Mouse (Mus musculus): Measurements from ENCODE around the gene Kat7.
A peak's percentile ranks its signal among the peaks of the same experiment; 100 is the strongest.

Kat7 gene

GRCm38 (mm10) chr11:95310007-95310647, at the start of gene Kat7:
Gene Kat7, minus strand, starts transcription at chr11:95310246.
- peak; percentile 84 for DNase-seq (ENCODE audit: low spot score)

GRCm38 (mm10) chr11:95358263-95358662, 48.2 kb upstream of the Kat7 start:
- no peak for DNase-seq (ENCODE audit: low spot score)

- no peak for DNase-seq (ENCODE audit: low spot score)
Observed at GRCm38 (mm10) chr11:95356469-95357273, 46.6 kb upstream of the Kat7 start.

- DNase-seq (ENCODE audit: low spot score): no peak
Observed at GRCm38 (mm10) chr11:95356039-95356438, 46.0 kb upstream of the Kat7 start.

DNA sequence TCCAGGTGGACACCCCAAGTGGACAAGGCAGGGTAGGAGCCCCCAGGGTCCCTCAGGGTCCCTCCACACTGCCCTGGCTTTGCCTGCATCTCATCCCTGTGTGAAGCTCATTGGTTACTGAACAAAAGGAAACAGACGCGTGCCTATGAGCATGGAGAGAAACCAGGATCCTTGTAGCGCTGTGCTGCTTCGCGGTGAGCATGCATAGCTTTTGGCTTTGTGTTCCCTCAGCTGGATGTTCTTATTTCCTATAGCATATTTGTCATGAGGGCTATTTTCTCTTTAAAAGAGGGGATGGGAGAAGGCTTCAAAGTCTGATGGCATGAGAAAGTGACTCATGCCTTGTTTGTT, 45.6 kb upstream of the Kat7 start:
- no peak for DNase-seq (ENCODE audit: low spot score)

GRCm38 (mm10) chr11:95354945-95355660, 45.1 kb upstream of the Kat7 start:
- no peak for DNase-seq (ENCODE audit: low spot score)

DNA sequence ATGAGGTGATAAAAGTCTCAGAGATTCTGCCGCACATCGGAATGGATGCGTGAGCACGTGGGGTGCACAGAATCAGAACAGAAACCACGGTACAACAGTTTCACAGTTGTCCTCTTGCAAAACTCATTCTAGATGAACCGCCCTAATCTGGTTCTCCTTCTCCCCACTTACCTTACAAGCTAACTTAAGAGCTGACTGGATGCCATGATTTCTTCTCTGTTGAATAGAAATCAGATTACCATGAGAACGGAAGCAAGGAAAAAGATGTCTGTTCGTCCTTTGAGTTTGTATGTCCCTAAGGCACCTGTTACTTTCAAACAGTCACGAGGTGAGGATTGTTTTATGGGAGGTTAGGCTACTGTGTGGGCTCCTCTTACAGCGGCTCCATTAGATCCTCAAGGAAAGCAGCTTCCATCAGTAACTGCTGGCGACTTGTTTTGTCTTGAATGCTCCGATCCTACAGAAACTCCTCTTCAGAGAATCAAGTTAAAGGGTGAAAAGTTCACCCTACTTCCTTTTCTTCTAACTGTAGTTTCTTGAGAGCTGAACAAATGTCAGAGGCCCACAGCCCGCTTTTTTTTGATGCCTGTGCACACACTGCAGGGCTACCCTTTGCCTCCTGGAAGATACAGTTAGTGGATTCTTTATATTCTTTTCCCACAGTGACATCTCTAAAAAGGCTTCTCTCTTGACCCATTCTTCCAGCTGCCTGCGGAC, 44.3 kb upstream of the Kat7 start:
- no peak for DNase-seq (ENCODE audit: low spot score)

DNA sequence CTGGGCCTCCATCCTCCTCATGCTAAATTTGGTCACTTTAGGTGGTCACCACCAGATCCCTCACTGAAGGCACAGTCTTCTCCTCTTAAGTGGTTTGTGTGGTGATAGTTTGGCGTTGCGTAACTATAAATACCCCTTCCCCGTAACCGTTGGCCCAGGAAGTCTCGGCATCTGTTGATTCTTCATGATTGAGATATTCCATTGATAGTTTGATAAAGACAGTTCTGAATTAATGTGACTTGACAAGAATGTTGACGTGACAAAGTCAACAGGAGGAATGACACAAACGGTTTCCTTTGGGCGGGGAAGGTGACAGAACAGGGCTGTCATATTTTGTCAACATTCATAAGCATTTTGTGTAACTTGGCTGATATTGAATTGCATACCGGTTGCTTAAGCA, 43.2 kb upstream of the Kat7 start:
- DNase-seq (ENCODE audit: low spot score): no peak

GRCm38 (mm10) chr11:95352686-95353085, 42.6 kb upstream of the Kat7 start:
- no peak for DNase-seq (ENCODE audit: low spot score)

DNA sequence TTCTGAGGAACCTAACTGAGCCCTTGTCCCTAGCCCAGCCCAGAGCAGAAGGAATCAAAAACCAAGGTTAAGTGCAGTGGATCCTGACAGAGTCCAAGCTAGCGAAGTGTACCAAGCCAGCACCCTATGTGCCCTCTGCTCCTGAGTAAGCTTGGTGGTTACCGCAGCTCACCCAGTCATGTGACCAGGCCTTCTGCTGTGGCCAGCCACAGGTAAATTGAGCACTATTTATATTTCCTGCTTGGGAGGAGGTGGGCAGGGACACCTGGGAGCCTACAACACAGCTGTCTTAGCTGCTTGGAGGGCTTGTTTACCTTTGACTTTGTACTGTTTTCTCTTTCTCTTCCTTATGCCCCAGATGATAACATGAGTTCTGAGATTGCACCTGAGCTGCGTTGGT, 40.9 kb upstream of the Kat7 start:
- DNase-seq (ENCODE audit: low spot score): no peak

DNA sequence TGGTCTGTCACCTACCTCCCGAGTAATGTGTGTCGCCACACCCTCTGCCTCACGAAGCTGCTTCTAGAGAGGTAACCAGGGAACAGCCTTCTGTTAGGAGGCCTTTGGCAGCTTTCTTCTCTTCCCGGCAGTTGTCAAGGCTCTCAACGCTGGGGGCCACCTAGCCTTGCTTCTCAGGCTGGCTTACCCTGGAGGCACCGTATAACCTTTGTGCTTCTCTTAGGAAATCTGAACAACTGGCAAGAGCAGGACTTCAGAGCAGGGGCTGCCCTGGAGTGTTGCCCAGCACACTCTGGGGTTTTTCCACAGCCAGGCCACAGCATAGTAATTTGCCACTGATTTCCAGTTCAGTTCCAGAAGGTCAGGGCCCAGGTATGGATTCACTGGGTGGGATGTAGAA, 40.2 kb upstream of the Kat7 start:
- DNase-seq (ENCODE audit: low spot score): no peak

DNA sequence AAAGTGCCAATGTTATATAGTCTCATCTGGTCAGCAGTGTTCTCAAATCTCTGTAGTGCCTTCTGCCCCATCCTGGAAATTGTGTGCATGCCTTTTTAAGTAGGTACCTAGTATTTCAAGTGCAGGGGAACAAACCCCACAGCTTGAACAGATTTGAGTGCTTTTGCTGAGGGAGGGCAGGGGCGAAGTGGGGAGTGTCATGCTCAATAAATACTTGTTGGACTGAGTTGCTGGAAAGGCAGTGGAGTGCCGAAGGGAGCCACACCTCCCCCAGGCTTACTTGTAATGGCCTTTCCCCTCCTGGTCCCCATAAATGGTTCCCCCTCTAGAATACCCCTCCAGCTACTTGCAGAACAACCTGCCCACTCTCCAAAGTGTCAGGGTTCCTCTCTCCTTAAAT, 34.1 kb upstream of the Kat7 start:
- DNase-seq (ENCODE audit: low spot score): no peak

DNA sequence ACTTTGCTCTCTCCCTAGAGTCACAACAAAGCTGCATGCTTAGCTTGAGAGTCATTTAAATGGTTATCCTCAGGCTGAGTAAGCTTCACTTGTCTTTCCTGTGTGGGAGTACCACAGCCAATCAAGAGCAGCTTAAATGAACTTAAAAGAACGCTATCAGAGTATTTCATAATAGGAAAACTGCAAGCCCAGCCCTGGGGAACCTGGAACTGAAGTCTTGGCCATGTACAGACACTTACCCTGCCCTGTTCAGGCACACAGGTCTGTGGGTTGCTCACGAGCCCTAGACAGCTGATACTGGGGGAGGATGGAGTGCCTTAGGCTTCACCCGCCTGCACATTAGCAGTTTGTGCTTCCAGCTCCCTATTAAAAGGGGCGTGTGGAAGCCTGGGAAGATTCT, 33.1 kb upstream of the Kat7 start:
- no peak for DNase-seq (ENCODE audit: low spot score)

- no peak for DNase-seq (ENCODE audit: low spot score)
Observed at GRCm38 (mm10) chr11:95340664-95341063, 30.6 kb upstream of the Kat7 start.

DNA sequence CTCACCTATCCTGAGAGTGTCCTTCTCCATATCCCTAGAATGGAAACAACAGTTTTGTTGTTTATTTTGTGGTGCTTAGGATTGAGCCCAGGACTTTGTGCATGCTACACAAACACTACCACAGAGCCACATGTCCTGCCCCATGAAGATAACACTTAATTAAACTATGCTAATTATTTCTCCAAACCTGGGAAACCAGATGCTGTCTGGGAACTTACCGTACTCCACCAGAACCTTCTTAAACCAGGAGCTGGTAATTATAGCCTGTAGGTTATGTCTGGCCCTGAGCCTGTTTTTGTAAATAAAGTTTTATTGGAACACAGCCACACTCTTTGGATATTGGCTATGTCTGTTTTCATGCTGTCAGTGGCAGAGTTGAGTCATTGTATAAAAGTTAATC, 30.2 kb upstream of the Kat7 start:
- DNase-seq (ENCODE audit: low spot score): no peak

- no peak for DNase-seq (ENCODE audit: low spot score)
Observed at GRCm38 (mm10) chr11:95339471-95340021, 29.5 kb upstream of the Kat7 start.

DNA sequence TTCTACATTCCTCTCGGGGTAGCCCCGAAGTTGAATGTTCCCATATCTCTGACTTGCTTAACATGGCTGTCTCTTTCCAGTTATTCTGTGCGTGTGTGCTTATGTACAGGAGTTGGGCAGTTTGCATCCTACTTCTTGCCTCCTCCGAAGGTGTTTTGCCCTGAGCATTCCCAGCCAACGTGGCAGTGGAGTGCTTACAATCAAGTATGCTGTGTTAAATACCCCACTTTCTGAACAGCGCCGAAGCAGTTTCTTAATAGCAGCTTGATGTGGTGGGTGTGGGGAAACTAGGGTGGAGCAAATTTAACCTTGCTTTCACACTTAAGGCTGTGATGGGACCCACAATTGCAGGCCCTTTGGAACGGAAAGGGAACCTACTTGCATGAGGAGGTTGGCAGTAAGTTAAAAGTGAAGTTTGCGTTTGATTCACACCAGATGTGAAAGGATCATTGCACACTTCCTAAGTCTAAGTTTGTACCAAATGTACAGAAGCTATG, 27.8 kb upstream of the Kat7 start:
- no peak for DNase-seq (ENCODE audit: low spot score)

GRCm38 (mm10) chr11:95337129-95337813, 27.2 kb upstream of the Kat7 start:
- DNase-seq (ENCODE audit: low spot score): peak; percentile 51

GRCm38 (mm10) chr11:95336568-95337128, 26.6 kb upstream of the Kat7 start, which contains the start of gene Fam117a:
Gene Fam117a, plus strand, starts transcription at chr11:95337018.
- DNase-seq (ENCODE audit: low spot score): peak; percentile 66

GRCm38 (mm10) chr11:95334448-95335060, 24.5 kb upstream of the Kat7 start:
- no peak for DNase-seq (ENCODE audit: low spot score)

DNA sequence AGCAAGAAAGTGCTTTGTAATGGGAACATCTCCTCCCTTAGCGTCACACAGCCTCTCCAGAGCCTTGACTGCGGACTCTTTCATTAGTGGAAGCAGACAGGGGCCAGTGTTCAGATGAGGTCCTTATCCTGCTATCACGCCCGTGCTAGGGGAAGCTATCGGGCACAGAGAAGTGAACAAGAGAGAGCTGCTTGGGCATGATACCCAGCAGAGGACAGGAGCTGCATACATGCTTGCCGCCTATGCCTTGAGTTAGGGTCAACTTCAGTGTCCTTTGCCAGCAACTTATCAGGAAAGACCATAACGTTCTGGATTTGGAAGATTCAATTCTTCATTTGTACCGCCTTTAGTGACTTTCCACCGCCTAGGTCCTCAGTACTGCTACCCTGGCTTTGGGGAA, 23.8 kb upstream of the Kat7 start:
- DNase-seq (ENCODE audit: low spot score): no peak
